Mouse (Mus musculus): ENCODE results near the gene Kalrn.
A peak's percentile ranks its signal among the peaks of the same experiment; 100 is the strongest.

Gene Kalrn

GRCm38 (mm10) chr16:34573151-34573802 is at the start of gene Kalrn:
Gene Kalrn, minus strand, starts transcription at chr16:34573532.
- DNase-seq (ENCODE audit: low spot score): peak; percentile 82

DNA sequence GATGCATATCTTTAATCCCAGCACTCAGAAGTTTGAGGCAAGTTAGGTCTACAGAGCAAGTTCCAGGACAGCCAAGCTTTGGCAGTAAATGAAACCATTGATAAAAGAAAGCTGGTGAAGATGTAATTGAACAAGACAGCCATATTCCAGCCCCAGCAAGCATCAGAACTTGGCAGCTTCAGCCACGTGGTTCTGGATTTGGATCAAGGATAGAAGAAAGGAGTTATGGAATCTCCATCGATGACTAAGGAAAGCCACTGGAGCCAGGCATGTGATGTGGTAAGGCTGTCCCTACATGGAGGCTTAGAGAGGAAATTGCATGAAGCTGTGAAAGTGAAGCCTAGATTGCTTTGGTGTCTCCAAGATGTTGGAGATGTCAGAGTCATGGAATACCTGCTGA is 40.7 kb upstream of the Kalrn start:
- DNase-seq (ENCODE audit: low spot score): no peak

GRCm38 (mm10) chr16:34610137-34610536 is 36.8 kb upstream of the Kalrn start:
- no peak for DNase-seq (ENCODE audit: low spot score)

- DNase-seq (ENCODE audit: low spot score): no peak
Measured at GRCm38 (mm10) chr16:34605679-34606078, 32.3 kb upstream of the Kalrn start.

DNA sequence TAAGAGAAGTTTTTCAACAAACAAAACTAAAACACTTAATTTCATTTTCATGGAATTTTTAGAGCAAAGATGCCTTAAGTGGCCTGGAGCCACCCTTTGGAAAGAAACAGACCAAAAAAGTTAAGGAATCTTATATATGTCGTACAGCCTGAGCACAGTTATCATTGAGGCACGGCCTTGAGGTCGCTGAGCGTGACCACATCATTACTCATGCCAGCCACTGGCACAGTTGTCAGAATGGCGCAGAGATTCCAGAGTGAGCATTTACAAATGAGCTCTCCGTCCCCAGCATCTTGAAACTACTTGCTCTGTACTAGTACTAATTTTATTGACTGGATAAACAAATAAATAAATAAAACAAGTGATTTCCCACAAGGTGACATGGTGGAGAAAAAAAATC is 30.5 kb upstream of the Kalrn start:
- no peak for DNase-seq (ENCODE audit: low spot score)

- DNase-seq (ENCODE audit: low spot score): no peak
Measured at GRCm38 (mm10) chr16:34603076-34603475, 29.7 kb upstream of the Kalrn start.

- DNase-seq (ENCODE audit: low spot score): no peak
Measured at GRCm38 (mm10) chr16:34601954-34602353, 28.6 kb upstream of the Kalrn start.

- DNase-seq (ENCODE audit: low spot score): no peak
Measured at GRCm38 (mm10) chr16:34595294-34595693, 22.0 kb upstream of the Kalrn start.

- no peak for DNase-seq (ENCODE audit: low spot score)
Measured at GRCm38 (mm10) chr16:34594597-34595262, 21.4 kb upstream of the Kalrn start.

- no peak for DNase-seq (ENCODE audit: low spot score)
Measured at GRCm38 (mm10) chr16:34592696-34593095, 19.4 kb upstream of the Kalrn start.

GRCm38 (mm10) chr16:34591934-34592333 is 18.6 kb upstream of the Kalrn start:
- no peak for DNase-seq (ENCODE audit: low spot score)

DNA sequence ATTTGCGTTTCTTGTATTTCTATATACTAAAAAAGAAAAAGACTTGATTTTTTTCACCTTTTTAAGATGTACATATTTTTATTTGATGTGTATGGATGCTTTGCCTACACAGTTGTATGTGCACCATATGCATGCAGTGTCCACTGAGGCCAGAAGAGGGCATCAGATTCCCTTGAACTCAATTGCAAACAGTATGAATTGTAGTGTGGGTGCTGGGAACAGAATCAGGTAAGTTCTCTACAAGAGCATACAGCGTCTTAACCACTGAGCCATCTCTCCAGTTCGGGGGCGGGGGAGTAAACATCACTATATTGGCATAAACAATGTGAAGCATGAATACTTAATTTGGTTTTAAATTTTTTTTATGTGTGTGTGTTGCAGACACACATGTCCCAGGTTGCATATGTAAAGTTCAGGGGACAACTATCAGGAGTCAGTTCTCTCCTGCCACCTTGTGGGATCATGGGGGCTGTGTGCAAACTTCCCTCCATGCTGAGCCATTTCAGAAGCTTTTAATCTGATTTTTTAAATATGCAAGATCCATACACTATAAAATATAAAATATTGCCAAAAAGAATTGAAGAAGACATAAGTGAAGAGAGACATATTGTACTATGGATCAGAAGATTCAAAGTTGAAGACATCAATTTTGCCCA is 6.5 kb upstream of the Kalrn start:
- DNase-seq (ENCODE audit: low spot score): no peak

GRCm38 (mm10) chr16:34573856-34574491 is 642 bp upstream of the Kalrn start:
- peak; percentile 37 for DNase-seq (ENCODE audit: low spot score)

DNA sequence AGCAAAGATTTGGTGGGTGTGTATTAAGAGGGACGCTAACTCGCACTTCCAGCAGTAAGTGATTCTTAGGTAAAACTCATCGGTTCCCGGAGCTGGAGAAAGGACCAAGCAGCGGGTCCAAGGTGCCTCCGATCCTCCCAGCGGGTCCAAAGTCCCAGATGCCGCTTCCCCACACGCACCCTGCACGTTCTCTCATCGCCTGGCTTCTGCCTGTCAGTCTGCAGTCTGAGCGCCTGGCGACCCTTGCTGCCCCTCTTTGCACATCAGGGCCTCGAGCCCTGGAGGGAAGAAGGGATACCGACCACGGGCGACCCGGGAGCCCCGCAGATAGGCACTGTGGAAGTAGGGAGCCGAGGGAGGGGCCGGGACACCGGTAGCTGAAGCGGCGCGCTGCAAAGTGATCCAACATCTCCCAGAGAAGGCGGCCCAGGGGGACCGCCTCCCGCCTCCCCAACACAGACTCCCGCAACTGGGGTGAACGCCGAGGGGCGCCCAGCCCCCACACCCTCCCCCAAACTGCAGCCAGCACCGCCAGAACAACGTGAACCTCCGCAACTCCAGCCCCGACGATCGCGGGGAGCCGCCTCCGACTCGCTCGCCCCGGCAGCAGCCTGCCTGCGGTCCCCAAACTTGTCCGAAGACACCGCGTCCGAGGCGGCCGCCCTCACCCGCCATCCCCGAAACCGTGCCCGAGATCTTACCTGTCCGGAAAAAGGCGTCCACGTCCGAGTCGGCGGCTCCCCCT is 754 bp downstream of the Kalrn start:
- no peak for DNase-seq (ENCODE audit: low spot score)

DNA sequence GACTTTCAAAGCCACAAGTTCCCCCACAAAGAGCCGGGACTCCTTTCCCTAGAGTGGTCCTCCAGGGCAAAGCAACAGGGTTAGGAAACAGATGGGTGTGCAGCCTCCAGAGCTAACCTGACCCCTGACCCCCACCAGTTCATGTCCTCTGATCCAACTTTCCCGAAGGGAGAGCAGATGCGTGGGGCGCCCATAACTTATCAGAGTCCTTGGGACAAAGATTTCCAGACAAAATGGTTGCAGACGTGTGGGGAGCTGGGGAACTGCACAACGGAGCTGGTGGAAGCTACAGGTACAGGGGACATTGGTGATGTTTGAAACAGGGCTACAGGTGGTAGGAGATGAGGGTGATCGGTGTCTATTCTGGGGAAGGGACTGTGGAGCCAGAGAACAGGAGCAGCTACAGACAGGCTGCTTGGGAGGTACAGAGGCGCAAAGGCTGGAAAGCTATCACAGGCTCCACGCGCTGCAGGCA is 1.4 kb downstream of the Kalrn start:
- DNase-seq (ENCODE audit: low spot score): no peak

GRCm38 (mm10) chr16:34569897-34570296 is 3.4 kb downstream of the Kalrn start:
- DNase-seq (ENCODE audit: low spot score): no peak

DNA sequence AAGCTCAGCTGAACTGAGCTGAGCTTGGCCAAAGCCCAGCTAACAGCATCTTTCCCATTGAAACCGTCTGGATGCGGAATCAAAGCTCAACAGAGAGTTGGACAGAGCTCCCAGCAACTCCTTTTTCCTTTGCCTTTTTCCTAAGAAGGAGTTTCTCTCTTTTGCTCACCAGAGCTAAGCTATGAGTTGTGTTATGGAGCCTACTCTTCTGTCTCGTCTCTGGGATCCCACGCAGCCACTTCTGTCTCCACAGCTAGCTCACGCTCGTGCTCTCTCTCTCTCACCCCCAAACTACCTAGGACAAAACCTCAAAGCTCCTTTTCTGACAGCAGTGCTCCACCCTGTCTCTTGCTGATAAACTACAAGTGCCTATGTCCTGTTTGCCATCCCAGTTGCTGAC is 4.5 kb downstream of the Kalrn start:
- DNase-seq (ENCODE audit: low spot score): no peak

GRCm38 (mm10) chr16:34563593-34564280 is 9.6 kb downstream of the Kalrn start:
- no peak for DNase-seq (ENCODE audit: low spot score)

- no peak for DNase-seq (ENCODE audit: low spot score)
Measured at GRCm38 (mm10) chr16:34561734-34562135, 11.6 kb downstream of the Kalrn start.

DNA sequence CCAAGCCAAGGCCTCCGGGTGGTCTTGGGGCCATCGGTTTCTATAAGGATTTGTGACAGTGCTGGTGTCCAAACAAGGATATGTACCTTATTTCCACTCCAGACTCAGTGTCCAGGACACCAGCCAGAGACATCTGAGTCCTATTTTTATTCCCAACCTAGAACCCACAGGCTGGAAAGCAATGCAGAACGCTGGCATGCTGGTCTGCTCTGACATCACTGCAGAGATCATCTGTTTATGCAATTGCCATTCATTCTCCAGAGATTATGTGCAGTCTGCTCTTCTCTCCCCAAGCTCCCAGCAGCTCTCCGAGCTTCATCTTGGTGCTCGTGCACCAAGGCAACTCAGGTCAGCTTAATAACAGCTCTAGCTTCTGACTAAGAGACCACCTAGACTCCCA is 12.5 kb downstream of the Kalrn start:
- no peak for DNase-seq (ENCODE audit: low spot score)

- DNase-seq (ENCODE audit: low spot score): no peak
Measured at GRCm38 (mm10) chr16:34560411-34560810, 12.9 kb downstream of the Kalrn start.
